Mouse (Mus musculus) ES-Bruce4 (cell line): ENCODE results near the gene Tmem268.

Experiments
- CTCF ChIP-seq: IDR thresholded peaks from one replicate; pipeline ENCODE4 v1.8.1; 2011; ENCODE audit warnings: low read depth, low read length
- EP300 ChIP-seq: IDR thresholded peaks from 2 replicates; pipeline ENCODE4 v1.6.1; 2011; ENCODE audit warnings: low read depth, low read length; ENCODE audit not compliant: insufficient read depth
- POLR2A ChIP-seq: IDR thresholded peaks from one replicate; pipeline ENCODE4 v1.8.1; 2011; ENCODE audit warnings: low read length; ENCODE audit not compliant: insufficient read depth

GRCm38 (mm10) chr4:63567712-63568390 is 9.3 kb downstream of the Tmem268 start:
- no peak for TF ChIP-seq EP300
- TF ChIP-seq POLR2A: no peak
- no peak for TF ChIP-seq CTCF
